Mouse (Mus musculus) spleen, adult 18-20 months (tissue): Measurements from ENCODE around the gene Mapkapk2.

Experiments
- DNase-seq, 2 experiments: peaks; one replicate each; pipeline ENCODE4 v3.0.0; 2022; ENCODE audit warnings: mixed read lengths in 2 of 2

Gene Mapkapk2

DNA sequence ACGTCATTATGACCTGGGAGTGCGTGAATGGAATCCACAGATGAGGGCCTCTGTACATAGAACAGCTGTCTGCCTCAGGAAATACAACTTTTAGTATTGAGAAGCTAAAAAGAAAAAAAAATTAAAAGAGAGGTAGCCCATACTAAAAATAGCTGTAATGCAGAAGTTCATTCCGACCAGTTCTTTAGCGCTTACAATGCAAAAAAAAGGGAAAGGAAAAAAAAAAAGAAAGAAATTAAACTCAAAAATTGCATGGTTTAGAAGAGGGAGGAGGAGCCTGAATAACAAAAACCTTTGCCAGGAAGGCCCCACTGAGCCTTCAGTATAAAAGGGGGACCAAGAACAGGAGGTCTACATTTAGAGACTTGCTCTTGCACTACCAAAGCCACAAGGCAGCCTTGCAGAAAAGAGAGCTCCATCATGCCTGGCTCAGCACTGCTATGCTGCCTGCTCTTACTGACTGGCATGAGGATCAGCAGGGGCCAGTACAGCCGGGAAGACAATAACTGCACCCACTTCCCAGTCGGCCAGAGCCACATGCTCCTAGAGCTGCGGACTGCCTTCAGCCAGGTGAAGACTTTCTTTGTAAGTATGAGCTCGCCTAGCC, 78.0 kb downstream of the Mapkapk2 start, which contains the start of gene Il10:
Gene Il10 (plus strand): TSS at position 354 of the 607 bp plus-strand sequence.
- no peak for DNase-seq

DNA sequence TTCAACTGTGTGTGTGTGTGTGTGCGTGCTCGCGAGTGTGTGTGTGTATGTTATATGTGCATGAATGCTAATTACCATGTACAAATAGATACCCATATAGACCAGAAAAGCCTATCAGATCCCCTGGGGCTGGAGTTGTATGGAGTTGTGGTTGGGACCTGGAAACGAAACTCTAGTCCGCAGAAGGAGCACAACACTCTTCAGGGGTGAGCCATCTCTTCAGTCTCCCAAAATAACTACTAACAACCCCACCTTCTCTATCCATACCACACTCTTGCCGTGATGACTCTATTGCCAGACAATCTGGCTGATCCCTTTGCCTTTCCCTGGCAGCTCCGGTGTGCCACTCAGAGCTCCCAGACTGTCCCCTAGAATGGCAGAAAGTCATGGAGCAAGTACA, 81.7 kb downstream of the Mapkapk2 start:
- no peak for DNase-seq

DNA sequence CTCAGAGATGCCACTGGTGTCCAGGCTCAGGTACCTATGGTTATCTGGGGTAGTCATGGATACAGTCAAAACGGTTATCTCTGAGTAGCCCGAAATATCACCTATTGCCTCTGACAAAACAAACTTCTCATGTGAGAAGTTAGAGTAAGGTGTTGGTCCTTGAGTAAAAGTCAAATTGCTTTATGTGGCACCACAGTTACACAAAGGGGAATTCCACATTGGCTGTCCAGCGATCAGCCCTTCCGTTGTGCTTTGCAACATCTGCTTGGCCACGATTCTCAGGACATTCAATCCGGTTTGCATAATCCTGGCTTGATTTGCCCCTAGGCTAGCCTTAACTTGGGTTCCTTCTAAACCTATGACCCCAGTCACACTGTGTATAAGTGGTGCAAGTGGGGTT, 82.3 kb downstream of the Mapkapk2 start:
- no peak for DNase-seq

GRCm38 (mm10) chr1:131013926-131014325, 83.7 kb downstream of the Mapkapk2 start:
- DNase-seq = no peak

DNA sequence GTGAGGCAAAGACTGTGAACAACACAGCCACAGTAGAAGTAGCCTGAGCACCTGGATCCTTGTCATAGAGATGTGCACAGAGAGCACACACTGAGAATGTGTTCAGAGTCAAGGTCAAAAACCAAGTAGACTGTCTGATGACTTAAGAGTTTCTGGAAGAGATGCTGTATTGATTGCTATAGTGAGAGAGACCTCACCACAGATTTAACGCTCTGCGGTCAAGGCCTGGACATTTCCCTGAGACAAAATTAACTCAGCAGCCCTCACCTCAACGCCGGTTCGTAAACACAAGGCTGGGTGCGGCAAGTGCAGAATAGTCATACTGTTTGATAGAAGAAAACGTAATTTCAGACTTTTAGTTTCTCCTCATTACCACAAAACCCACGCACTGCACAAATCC, 85.1 kb downstream of the Mapkapk2 start:
- DNase-seq = no peak

DNA sequence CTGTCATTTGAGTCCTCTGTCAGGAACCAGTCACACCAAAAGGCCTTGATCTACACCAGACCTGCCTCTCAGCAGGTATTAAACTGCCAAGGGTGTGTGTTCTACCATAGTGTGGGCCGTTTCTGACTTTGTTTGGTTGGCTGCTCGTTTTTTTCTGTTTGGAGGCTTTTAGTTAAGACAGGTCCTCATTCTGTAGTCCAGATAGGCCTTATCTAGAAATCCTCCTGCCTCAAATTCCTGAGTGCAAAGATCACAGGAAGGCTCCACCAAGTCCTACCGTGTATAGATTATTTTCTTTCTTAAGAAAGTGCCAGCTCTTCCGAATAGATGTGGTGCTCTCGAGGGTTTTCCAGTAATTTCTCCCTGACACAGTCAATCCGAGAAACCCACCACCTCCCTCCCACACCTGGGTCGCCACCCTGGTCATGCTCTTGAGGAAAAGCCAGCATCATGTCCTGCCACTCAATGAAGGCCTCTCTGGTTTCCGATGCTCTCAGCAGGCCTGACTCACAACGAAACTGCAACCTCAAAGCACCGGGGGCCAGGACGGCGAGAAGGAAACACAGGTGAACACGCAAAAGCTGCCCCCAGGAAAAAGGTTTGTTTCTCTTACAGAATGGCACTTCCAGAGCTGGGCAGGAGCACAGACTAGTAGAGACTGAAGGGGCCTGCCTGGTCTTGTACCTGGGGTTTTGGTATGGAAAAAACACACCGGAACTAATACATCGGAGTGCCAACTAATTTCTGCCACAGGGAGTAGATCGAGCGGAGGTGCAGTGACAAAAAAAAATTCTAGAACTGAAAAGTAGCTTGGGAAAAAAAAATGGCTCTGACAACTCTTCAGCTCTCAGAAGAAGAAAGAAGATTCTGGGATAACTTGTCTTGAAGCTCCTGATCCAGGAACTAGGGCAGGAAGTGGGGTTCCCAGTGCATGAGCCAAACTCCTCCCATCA, 87.1 kb downstream of the Mapkapk2 start:
- DNase-seq = no peak

DNA sequence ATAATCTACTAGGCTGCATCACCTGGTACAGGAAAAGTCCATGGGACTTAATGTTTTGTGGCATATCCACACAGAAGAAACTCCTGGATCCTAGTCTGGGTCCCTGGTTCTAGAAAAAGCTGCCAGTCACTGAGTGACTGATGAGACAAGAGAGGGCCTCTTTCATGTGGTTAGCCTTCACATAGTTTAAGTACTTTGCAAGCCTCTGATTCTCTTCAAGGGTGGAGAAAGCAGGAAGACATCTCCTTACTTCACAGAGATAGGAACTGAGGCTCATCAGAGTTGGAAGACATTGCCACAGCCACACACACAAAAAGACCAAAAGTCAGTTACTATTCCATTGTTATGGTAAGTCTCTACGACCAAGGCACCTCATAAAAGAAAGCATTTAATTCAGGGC, 91.6 kb downstream of the Mapkapk2 start:
- DNase-seq = no peak
